Mouse (Mus musculus): ENCODE results near the gene Igsf11. TPM values are rescaled to one million over a fixed set of nuclear protein-coding genes. Genes with fewer than 3 reads are reported as not detected.

The Igsf11 gene
- total RNA-seq (2015; ENCODE audit: low replicate concordance) (not detected in 2 replicates), total RNA-seq (2017; ENCODE audit: low replicate concordance) (not detected in 2 replicates)

DNA sequence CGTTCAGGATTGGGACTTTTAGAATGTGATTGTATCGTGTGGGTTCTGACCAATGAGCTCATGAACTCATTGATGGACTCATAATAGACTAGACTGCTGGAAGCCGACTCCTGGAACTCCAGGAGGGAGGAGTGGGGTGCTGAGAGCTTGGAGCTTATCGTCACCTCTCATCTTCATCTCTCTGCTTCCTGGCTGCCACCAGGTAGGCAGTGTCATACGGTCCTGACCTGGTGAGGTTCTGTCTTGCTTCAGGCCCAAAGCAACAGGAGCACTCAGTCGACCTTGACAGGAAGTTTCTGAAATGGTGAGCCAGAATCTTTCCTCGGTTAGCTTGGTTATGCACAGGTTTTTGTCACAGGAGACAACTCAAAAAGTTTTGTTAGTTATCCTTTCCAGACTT lies at the start of gene Igsf11:
Gene Igsf11, plus strand, starts transcription at position 301 of the 400 bp plus-strand sequence.
- ATAC-seq (replicated peaks; ENCODE audit: low FRiP score, poor library complexity, severe bottlenecking), result no peak

DNA sequence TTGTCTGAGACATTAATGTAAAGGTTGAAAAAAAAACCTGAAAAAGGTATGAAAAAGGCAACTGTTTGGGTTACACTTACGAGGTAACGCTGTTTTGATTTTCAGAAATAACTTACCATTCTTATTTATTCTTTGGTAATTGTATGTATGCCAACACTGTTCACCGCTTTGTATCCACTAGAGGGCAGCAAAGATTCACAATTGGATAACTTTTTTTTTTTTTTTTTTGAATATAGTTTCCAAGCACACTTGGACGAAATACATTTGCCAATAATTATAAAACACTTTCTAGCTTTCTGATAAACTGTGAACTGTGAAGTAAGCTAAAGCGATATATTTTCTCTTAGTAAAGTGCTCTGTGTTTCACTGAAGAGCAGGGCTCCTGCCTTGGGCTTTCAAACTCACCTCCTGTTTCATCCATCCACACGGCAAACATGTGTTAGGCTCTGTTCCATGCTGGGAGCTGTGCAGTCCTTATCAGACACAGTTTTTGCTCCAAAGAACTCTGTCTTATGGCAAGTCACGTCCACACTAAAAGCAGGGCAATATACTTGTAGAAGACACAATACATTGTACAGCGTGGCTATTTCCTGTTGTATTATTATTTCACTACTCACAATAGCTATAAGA lies 34.2 kb upstream of the Igsf11 start:
- ATAC-seq (replicated peaks; ENCODE audit: low FRiP score, poor library complexity, severe bottlenecking), result no peak

DNA sequence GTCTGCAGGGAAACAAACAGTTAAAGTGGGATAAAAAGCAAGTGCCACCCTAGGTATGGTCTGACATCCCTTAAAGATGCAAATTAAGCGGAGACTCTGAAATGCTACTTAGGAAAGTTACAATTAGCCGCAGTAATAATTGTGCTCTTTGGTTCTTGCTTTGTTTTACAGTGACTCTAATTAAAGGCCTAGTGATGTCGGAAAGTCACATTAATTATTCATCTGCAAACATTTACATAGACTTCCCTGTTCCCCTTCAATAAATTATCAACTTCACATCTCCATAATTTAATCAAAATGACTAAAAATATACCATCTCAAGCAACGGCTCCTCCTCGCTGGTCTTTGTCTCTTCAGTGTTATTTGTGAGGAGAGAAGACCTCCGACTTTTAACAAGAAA lies 31.9 kb upstream of the Igsf11 start:
- ATAC-seq (replicated peaks; ENCODE audit: low FRiP score, poor library complexity, severe bottlenecking), result no peak

DNA sequence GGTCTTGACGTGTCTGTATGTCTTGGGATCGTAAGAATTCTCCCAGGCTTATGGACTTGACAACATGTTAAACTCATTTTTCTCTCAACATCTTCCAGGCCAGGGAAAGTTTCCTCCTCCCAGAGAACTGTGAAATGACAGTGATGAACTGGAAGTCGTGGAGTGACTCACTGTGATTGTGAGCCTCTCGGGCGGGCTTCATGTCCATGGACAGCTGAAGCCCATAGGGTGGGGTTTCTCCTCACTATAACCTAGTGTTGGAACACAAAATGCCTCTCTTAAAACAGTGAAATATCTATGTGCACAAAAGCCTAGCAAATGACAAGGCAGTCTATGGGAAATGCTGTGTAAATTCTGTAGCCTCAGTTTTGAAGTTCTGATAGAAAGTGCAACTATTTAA lies 28.1 kb upstream of the Igsf11 start:
- ATAC-seq (replicated peaks; ENCODE audit: low FRiP score, poor library complexity, severe bottlenecking), result no peak

DNA sequence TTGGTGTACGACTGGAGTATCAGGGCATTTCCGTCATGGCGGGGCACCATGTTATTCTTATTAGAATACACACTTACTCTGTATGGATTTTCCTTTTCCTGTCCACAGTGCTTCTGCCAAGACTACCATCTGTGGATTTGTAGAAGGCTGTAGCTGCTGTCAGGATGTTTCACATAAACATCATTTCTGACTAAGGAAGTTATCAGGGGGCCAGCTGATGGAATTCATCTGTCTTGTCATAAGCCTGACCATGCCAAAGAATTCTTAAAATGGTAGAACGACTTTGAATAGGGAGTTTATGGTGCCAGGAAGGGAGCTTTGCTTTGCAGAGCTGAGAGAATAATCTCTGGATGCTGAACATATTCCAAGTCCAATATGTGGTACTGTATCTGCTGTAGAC lies 19.2 kb upstream of the Igsf11 start:
- no peak for ATAC-seq (replicated peaks; ENCODE audit: low FRiP score, poor library complexity, severe bottlenecking)

DNA sequence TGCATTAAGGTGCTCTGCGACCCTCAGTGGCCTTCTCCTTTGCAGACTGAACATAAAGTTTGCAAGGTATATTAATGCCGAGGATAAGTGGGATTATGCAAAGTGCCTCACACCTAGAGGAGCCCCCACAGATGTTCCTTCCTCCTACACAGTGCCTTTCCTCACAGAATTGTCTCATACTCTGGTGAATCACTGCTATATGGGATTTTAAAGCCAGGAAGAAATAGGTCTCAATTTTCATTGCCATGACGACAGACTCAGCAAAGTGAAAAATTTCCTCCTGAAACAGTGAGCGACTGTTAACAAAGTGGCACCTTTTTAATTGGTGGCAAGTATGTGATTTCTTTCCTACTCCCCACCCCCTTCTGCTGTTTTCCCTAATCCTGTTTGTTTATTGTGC lies 18.0 kb upstream of the Igsf11 start:
- no peak for ATAC-seq (replicated peaks; ENCODE audit: low FRiP score, poor library complexity, severe bottlenecking)

DNA sequence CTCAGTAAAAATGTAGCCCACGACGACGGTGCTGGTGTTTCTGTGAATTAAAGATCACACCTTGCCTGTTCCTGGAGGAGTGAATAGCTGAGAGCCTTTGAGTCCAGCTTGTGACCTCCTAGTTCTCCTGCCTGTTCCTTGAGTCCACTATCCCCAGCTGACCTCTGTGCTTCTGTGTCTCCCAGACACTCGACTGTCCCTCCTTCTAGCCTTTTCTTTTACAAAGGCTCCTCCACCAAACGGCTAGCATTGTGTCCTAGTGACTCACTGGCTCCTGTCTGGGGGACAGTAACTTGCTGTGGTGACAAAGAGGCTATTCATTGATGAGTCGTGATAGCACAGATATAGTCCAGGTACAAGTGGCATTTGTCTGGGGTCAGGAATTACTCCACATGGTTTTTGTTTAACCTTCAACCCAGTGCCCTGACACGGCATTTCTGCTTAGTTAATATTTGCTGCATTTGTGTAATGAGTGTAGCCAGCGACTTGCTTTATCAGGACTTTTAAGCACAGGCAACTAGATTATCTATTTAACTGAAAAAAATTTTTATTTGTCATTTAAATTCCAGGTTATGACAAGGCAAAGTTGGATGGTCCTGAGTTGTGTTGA lies 6.5 kb downstream of the Igsf11 start:
- no peak for ATAC-seq (replicated peaks; ENCODE audit: low FRiP score, poor library complexity, severe bottlenecking)

DNA sequence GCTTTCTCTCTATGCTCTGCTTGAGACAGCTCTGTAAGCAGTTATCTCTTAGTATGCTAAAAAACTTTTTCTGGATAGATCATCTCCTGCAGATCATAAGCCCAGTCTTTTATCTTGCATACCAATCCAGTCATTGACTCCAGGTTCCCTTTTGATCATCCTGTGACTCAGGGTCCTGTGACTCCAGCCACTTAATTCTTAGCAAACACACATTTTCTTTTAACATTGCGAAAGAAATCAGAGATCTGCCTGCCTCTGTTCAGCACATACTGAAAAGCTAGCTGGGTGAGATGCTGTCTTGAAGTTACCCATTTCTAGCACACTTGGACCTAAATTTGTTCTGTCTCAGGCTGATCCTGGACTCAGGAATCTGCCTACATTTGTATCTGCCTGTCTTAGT lies 7.6 kb downstream of the Igsf11 start:
- ATAC-seq (replicated peaks; ENCODE audit: low FRiP score, poor library complexity, severe bottlenecking), result no peak

DNA sequence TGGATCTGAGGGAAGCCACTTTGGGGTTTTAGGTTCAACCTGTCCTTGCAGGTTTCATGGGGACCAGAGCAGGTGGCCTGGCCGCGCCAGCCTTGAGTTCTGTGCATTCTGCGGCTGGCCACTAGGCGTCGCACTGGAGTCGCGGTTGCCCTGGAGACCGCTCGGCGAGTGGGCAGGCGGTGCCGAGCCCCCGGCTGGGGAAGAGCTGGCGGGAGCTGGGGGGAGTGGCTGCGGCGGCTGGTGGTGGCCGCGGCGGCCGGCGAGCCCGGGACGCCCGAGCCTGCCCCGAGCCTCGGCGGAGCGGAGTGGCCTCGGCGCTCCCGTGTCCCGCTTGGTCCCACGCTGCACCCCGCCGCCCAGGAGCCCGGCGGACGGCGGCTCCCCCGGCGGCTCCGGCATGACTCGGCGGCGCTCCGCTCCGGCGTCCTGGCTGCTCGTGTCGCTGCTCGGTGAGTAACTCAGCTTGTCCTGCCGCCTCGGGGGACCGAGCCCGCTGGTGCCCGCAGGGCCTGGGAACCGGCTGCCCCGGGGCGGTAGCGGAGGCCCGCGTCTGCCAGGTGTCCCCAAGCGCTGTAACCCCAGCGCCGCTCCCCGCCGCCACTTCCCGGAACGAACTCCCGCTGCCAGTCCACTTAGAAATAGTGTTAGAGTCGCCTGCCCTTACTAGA lies 9.8 kb downstream of the Igsf11 start:
- no peak; the same call in 1 of the 2 replicates for ATAC-seq (replicated peaks; ENCODE audit: low FRiP score, poor library complexity, severe bottlenecking)

DNA sequence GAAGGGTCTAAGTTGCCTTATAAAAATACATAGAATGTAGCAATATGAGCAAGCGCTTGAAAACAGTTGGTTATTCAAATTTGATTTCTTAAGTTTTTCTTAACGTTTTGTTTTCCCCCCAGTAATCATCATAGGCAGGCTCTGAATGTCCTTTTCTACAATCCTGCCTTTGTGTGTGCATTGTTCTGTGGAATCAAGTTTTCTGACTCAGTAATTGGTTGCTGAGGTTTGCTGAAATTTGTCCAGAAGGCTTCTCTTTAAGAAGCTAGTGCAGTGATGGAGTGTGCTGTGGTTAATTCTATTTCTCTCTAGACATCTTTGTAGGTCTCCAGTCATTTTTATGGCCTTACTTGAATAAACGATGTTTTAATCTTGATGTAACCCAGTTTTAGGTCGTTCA lies 10.5 kb downstream of the Igsf11 start:
- ATAC-seq (replicated peaks; ENCODE audit: low FRiP score, poor library complexity, severe bottlenecking), result no peak

DNA sequence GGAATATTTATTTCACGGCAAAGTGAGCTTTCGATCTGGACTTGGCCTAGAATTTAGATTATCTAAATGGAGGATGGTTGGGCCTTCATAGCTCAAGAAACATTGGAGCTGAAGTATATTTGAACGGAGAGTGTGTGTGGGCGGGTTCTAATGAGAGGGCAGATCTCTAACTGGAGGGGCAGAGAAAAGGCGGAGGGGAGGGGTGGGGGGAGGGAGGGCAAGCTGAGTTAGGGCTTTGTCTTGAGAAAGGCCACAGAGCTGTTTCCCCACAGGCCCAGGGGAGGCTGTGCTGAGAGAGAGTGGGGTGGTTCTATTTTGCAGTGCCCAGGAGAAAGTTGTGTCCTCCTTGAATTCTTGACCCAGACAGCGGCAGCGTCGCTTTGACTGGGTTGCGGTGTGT lies 11.7 kb downstream of the Igsf11 start:
- no peak for ATAC-seq (replicated peaks; ENCODE audit: low FRiP score, poor library complexity, severe bottlenecking)

DNA sequence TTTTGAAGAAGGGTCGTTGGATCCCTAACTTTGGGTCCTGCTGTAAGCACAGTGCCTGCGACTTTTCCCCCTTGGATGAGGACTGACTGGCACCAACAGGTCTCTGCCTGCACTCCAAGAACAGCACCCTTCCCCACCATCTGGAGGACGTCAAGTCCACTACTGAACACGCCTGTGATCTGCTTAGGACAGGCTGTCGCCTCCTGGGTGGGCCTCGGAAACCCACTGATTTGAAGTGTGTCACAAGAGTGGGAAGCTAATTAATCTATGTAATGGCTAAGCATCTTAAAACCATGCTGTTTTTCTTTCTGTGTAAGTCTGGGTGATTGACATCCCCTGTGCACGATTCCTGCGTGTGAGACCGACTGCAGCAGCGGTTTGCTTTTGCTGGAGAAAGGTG lies 13.4 kb downstream of the Igsf11 start:
- ATAC-seq (replicated peaks; ENCODE audit: low FRiP score, poor library complexity, severe bottlenecking), result no peak

DNA sequence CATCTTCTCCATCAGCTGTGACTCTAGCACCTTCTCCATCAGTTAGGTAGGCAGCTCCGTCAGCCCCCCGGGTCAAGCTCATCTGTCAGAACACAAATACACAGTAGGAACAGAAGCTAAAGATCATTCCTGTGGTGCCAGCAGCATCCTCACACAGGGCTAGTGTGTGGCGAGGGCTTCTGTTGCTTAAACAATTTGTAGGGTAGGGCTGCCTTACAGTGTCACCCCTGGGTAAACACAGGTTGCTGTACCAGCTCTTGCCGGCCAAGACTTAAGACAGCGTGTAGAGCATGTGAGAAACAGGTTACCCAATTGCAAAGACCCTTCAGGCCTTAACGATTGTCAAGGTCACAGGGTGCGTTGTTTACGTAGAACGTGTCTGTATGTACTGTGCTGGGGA lies 15.8 kb downstream of the Igsf11 start:
- no peak for ATAC-seq (replicated peaks; ENCODE audit: low FRiP score, poor library complexity, severe bottlenecking)

DNA sequence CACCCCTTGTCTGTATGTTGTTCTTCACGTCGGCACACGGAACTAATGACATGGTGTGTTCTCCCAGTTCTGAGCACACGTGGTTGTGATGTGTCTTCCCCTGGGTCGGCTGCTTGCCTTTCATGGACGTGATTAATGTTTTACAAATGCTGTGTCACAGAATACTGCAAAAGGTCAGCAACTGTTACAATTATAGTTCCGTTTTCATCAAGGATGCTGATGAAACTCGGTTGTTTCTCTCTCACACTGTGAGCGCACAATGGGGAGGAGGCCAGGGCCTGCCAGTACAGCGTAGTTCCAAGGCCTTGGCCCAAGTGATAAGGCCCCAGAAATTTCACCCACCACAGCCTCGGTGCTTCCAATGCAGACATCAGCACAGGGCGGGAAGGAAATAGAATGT lies 17.0 kb downstream of the Igsf11 start:
- no peak for ATAC-seq (replicated peaks; ENCODE audit: low FRiP score, poor library complexity, severe bottlenecking)

DNA sequence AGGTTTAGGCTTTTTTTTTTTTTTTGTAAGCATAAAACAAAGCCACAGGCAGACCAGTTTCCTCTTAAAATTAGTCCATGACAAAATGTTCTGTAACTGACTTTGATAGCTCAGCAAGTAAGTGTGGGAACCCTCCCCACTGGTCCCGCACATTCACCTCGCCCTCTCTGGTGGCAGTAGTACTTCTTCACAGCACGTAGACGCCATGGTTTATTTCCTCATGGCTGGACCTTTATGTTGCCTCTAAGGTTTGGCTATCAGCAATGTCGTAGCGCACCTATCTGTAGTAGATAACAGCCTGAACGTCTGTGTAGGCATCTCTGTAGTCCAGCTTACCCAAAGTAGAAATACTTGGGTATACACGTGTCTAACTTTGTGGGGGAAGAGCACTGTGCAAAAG lies 17.6 kb downstream of the Igsf11 start:
- no peak for ATAC-seq (replicated peaks; ENCODE audit: low FRiP score, poor library complexity, severe bottlenecking)

DNA sequence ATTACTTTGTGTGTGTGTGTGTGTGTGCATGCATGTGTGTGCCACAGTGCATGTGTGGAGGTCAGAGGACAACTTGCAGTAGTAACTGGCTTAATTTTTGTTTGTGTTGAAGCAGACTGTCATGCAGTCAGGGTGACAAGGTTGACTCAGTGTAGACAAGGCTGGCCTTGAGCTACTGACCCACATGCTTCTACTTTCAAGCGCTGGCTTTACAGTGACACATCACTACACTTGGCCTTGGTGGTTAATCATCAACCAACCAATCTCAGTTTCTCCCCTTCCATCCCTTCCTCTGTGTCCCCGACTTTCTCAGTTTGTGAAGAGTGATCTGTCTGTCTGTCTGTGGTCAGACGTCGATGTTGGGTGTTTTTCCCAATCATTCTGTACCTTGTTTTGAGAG lies 23.0 kb downstream of the Igsf11 start:
- ATAC-seq (replicated peaks; ENCODE audit: low FRiP score, poor library complexity, severe bottlenecking), result no peak

DNA sequence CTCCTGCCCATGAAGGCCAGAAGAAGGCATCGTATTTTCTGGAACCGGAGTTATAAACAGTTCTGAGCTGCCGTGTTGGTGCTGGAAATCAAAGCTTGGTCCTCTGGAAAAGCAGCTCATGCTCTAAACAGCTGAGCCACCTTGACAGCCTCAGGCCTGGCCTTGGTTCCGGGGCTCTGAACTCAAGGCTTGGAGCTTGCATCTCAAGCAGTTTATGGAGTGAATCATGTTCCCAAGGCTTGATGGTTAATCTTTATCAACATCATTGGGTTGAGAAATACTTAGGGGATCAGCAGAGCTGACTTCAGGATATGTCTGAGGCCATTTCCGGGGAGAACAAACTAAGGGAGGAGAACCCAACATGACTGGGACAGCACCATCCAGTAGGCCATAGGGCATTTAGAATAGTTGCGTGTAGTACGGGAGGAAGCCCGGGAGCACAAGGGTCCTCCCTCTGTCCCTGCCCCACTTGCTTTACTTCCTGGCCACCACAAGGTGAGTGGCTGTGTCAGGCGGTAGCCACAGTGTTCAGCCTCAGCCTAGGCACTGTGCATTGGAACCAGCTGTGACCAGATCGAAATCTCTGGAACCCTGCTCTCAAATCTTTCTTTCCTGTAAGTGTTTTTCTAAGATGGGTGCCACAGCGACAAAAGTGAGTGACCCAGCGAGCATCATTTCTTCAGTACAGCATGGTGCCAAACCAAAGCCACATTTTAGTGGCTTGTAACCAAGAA lies 23.7 kb downstream of the Igsf11 start:
- no peak for ATAC-seq (replicated peaks; ENCODE audit: low FRiP score, poor library complexity, severe bottlenecking)

DNA sequence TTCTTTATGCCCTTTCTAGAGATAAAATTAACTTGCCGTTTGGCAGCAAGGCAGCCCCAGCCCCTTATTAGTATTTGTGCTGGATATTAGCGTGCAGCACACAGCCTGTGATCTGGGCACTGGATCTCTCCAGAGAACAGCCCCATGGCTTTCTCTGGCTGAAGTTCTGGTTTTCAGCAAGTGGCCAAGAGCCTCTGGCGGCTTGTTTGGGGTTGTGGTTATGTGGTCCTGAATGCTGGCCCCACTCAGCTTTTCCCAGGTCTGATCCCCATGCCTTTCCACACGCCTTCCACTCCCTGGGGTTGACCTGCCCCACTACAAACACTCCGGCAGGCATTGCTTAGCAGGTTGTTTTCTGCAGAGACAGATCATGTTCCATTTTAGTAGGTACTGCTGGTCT lies 24.4 kb downstream of the Igsf11 start:
- no peak for ATAC-seq (replicated peaks; ENCODE audit: low FRiP score, poor library complexity, severe bottlenecking)

DNA sequence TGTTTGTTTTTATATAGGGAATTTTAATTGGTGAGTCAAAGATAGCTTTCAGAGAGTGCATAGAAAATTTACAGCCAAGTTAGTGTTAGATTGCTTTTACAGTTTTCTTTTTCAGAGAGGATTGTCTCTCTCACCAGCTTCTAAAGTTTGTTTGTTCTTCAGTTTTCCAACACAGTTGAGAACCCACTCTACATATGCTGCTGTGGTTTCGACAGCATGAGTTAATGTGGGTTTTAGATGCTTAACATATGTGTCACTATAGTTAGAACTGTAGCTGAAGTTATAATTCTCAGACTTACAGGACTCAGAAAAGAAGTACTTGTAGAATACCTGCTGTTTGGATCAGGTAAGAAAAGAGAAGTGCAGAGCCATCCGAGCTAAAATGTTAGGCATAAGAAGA lies 25.6 kb downstream of the Igsf11 start:
- ATAC-seq (replicated peaks; ENCODE audit: low FRiP score, poor library complexity, severe bottlenecking), result no peak

DNA sequence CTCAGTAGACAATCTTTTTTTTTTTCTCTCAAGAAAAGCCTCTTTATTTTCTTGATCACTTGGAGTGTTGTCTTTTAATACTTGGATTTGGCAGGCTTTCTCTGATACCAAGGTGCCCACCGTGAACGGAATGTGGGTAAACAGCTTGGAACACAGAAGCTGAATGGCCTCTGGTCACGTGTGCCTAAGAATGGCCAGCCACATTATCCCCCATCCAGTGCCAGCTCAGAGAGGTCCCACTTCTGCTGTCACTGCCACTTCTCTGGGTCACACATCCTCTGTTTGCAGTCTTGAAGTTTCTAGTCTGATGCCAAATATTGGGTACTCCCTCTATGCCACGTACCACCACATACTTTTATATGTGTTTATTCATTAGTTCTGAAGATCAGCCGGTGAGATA lies 28.0 kb downstream of the Igsf11 start:
- no peak for ATAC-seq (replicated peaks; ENCODE audit: low FRiP score, poor library complexity, severe bottlenecking)

DNA sequence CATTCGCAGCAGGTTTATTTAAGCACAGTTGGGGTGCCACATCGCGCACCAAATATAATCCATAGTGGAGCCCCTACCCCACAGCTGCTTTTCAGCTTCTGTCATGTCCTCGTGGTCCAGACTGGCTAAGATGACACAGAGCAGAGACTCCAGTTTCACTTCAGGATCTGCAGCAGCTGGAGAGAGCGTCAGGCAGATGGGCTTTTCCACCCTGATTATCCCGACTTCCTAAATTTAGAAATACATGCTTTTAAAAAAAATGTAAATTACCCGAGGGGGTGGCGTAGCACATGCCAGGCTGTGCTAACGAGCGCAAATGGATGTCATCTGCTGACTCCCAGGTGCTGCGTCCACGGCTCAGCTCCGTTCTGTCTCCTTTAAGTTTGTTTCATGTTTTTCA lies 32.5 kb downstream of the Igsf11 start:
- ATAC-seq (replicated peaks; ENCODE audit: low FRiP score, poor library complexity, severe bottlenecking), result no peak

Measured in erythroblast, adult 5-6 weeks (primary cell).